Mouse (Mus musculus) liver, adult 2 months (tissue): ENCODE measurements around the gene Ube2c. TPM values are rescaled to one million over a fixed set of nuclear protein-coding genes. Genes with fewer than 3 reads are reported as not detected.

Source experiments
- DNase-seq: peaks from one replicate; pipeline ENCODE4 v3.0.0-alpha.2; 2011; ENCODE audit warnings: low read depth, low spot score; ENCODE audit errors: extremely low read depth
- H3K27ac ChIP-seq: fragments of 200-500 bp; replicated peaks from 2 replicates; pipeline ENCODE4 v1.5.1; 2012; ENCODE audit warnings: low read depth, mild to moderate bottlenecking, control low read depth, inconsistent platforms, low read length; ENCODE audit not compliant: insufficient read depth
- H3K27me3 ChIP-seq: fragments of 200-500 bp; 2 replicates; pipeline ENCODE4 v1.6.1; 2012; ENCODE audit warnings: mild to moderate bottlenecking, moderate library complexity, low read length, inconsistent platforms; ENCODE audit not compliant: control insufficient read depth, insufficient read depth
- H3K36me3 ChIP-seq: fragments of 200-500 bp; 2 replicates; pipeline ENCODE4 v1.6.1; 2012; ENCODE audit warnings: low read length, inconsistent platforms; ENCODE audit not compliant: control insufficient read depth, insufficient read depth
- H3K4me1 ChIP-seq: fragments of 200-500 bp; 2 replicates; pipeline ENCODE4 v1.6.1; 2011; ENCODE audit warnings: low read length; ENCODE audit not compliant: control insufficient read depth, insufficient read depth
- H3K4me3 ChIP-seq: fragments of 200-500 bp; 2 replicates; pipeline ENCODE4 v1.5.1; 2011; ENCODE audit warnings: low read depth, mild to moderate bottlenecking, control low read depth, low read length, moderate library complexity; ENCODE audit not compliant: insufficient read depth
- H3K79me2 ChIP-seq: fragments of 200-500 bp; 2 replicates; pipeline ENCODE4 v1.6.1; 2012; ENCODE audit warnings: inconsistent platforms, mild to moderate bottlenecking, low read length, moderate library complexity; ENCODE audit not compliant: control insufficient read depth, insufficient read depth
- H3K9ac ChIP-seq: fragments of 200-500 bp; 2 replicates; pipeline ENCODE4 v1.6.1; 2012; ENCODE audit warnings: low read depth, mild to moderate bottlenecking, control low read depth, inconsistent platforms, low read length
- CTCF ChIP-seq: fragments of 200-500 bp; IDR thresholded peaks from 2 replicates; pipeline ENCODE4 v1.5.1; 2011; ENCODE audit warnings: low read depth, low read length, control low read depth
- POLR2A ChIP-seq: fragments of 200-500 bp; IDR thresholded peaks from 2 replicates; pipeline ENCODE4 v1.6.1; 2011; ENCODE audit warnings: low read length, control low read depth; ENCODE audit not compliant: insufficient read depth; ENCODE audit errors: extremely low read depth
- WGBS: fragments of 180-500 bp; shearing (Covaris S2); methylation state at CpG from one replicate; pipeline ENCODE4 v1.1.7; 2018; 5-methylcytosine and 5-hydroxymethylcytosine counted together
- polyA plus RNA-seq: library from polyadenylated mRNA; depleted of rRNA; stranded (reverse); fragments of >200 nt; gene quantifications from 2 replicates; pipeline ENCODE4 v1.2.3, GENCODE M21; 2012
- total RNA-seq: library from RNA; depleted of rRNA; stranded (reverse); fragments of >200 nt; gene quantifications from 2 replicates; pipeline ENCODE4 v1.2.3, GENCODE M21; 2014

The Ube2c gene
- total and polyA plus RNA-seq, 2 experiments, result 0.18 to 1.2 TPM

DNA sequence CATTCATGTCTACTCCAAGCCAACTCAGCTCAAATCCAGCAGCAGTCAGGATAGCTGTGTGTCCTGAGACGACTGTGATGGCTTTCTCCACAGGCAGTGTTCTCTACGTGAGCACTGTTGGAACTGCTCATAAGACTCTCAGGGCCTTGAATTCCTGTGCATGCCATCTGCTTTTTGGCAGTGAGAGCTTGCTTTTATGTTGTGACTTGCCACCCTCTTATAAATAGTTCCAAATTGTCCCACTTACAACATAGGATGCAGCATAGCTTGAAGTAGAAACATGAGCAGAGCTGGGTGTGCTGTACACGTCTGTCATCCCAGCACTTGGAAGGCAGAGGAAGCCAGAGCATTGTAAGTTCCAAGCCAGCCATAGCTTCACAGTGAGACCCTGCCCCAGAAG lies 3.9 kb upstream of the Ube2c start:
- DNase-seq, result no peak
- WGBS, result 91% methylated on average over 3 of the region's 3 CpGs
- no peak overlapping the region for H3K9ac ChIP-seq
- TF ChIP-seq POLR2A (no peak), CTCF (no peak)
- peaks cover 7% of the 10 kb centered on the region; the same call in 1 of the 2 replicates for H3K36me3 ChIP-seq
- no peaks in the 10 kb centered on the region for H3K4me1 ChIP-seq
- H3K27ac ChIP-seq, result no peak overlapping the region
- H3K4me3 ChIP-seq, result no peak overlapping the region
- H3K27me3 ChIP-seq, result no peaks in the 10 kb centered on the region
- H3K79me2 ChIP-seq, result no peaks in the 10 kb centered on the region

- peak; percentile 29 for DNase-seq
- Histone ChIP-seq H3K9ac (no peak overlapping the region), H3K4me1 (no peaks in the 10 kb centered on the region), H3K27ac (no peak overlapping the region), H3K36me3 (peaks cover 3% of the 10 kb centered on the region; the same call in 1 of the 2 replicates), H3K27me3 (no peaks in the 10 kb centered on the region), H3K4me3 (no peak overlapping the region), H3K79me2 (no peaks in the 10 kb centered on the region)
- no peak for TF ChIP-seq POLR2A
- no peak for TF ChIP-seq CTCF
- WGBS, result 79% methylated on average over 15 of the region's 15 CpGs
These were observed 1.7 kb upstream of the Ube2c start for GRCm38 (mm10) chr2:164767812-164768540.

DNA sequence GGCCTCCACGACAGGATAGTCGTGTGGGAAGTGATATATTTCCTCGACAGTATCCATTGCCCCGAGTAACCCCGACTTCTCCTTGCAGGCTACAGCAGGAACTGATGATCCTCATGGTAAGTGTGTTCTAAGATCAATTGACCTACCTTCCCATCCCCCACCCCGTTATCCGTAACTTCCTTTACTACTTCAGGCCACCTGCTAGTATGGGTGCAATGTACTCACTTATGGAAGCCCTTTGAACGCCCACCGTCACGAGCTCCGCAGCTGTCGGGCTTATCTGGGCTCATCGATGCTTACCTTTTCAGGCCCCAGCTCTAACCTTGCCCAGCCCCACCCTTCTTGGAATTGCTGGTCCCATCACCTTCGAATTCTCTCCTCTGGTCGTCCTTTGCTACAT lies 581 bp downstream of the Ube2c start:
- no peak for DNase-seq
- Histone ChIP-seq H3K4me3 (peak overlapping the region; percentile 63; the same call in 1 of the 2 replicates), H3K9ac (no peak overlapping the region), H3K36me3 (peaks cover 3% of the 10 kb centered on the region; the same call in 1 of the 2 replicates), H3K27ac (no peak overlapping the region), H3K27me3 (no peaks in the 10 kb centered on the region), H3K79me2 (no peaks in the 10 kb centered on the region), H3K4me1 (no peaks in the 10 kb centered on the region)
- WGBS, result 2% methylated on average over 15 of the region's 15 CpGs
- TF ChIP-seq CTCF, result no peak
- no peak for TF ChIP-seq POLR2A

DNA sequence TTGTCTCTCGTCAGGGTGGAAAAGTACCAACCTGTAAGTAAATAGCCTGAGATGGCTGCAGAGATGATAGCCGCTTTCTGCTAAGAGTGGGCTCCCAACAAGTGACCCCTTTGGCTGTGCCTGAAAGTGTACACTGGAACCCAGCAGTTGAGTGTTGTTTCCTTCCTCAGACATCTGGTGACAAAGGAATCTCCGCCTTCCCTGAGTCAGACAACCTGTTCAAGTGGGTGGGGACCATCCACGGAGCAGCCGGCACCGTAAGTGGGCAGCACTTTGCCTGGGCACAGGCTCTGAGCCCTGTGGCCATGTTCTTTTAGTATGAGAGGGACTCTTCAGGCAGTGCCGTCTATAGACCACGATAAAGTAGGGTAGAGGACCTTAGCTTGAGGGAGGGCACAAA lies 1.4 kb downstream of the Ube2c start:
- Histone ChIP-seq H3K9ac (no peak overlapping the region), H3K36me3 (no peaks in the 10 kb centered on the region), H3K79me2 (no peaks in the 10 kb centered on the region), H3K4me1 (no peaks in the 10 kb centered on the region), H3K4me3 (no peak overlapping the region), H3K27me3 (no peaks in the 10 kb centered on the region), H3K27ac (no peak overlapping the region)
- no peak for TF ChIP-seq CTCF
- no peak for TF ChIP-seq POLR2A
- WGBS, result 77% methylated on average over 8 of the region's 8 CpGs
- no peak for DNase-seq

- no peak for TF ChIP-seq CTCF
- no peak overlapping the region for H3K9ac ChIP-seq
- no peaks in the 10 kb centered on the region for H3K4me1 ChIP-seq
- H3K27me3 ChIP-seq, result no peaks in the 10 kb centered on the region
- no peaks in the 10 kb centered on the region for H3K79me2 ChIP-seq
- no peaks in the 10 kb centered on the region for H3K36me3 ChIP-seq
- H3K27ac ChIP-seq, result no peak overlapping the region
- no peak overlapping the region for H3K4me3 ChIP-seq
- no peak for DNase-seq
- WGBS, result 90% methylated on average over 14 of the region's 14 CpGs
These were observed 3.7 kb downstream of the Ube2c start for GRCm38 (mm10) chr2:164773229-164773988.

DNA sequence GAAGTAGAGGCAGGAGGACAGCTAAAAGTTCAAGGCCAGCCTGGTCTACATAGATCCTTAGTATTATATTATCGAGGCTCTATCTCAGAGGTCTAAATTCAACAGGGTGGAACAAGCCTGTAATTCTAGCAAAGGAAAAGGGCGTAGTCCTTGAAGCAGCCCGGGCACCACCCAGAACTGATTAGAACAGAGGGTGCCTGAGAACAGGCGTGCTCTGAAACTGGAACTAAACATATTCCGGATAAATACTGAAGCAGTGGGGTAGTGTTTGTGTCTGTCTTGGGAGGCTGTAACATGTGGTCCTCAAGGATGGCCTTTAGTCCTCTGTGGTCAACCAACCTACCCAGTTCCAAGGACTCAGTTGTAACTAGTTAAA lies 4.3 kb downstream of the Ube2c start:
- WGBS, result 76% methylated on average over 5 of the region's 5 CpGs
- H3K4me3 ChIP-seq, result no peak overlapping the region
- DNase-seq, result no peak
- H3K27me3 ChIP-seq, result no peaks in the 10 kb centered on the region
- H3K4me1 ChIP-seq, result no peaks in the 10 kb centered on the region
- H3K79me2 ChIP-seq, result no peaks in the 10 kb centered on the region
- H3K27ac ChIP-seq, result no peak overlapping the region
- H3K36me3 ChIP-seq, result no peaks in the 10 kb centered on the region
- TF ChIP-seq POLR2A (no peak), CTCF (no peak)
- no peak overlapping the region for H3K9ac ChIP-seq
